Mouse (Mus musculus) forebrain, embryonic 14.5 days (tissue): ENCODE data around the gene Unc50. TPM values are rescaled to one million over a fixed set of nuclear protein-coding genes. Genes with fewer than 3 reads are reported as not detected.

ENCODE experiments used
- ATAC-seq: fragments of 200-750 bp; cut with Nextera tagmentation; 2 replicates; pipeline ENCODE4 v1.8.0; 2017; ENCODE audit warnings: mild to moderate bottlenecking, moderate library complexity
- DNase-seq: peaks from one replicate; pipeline ENCODE4 v3.0.0-alpha.2; 2015; ENCODE audit warnings: low spot score
- H3K27ac ChIP-seq: fragments of 300-500 bp; sonication (generic); 2 replicates; pipeline ENCODE4 v1.5.1; 2014; ENCODE audit warnings: low read depth, mild to moderate bottlenecking, control low read depth, low read length, moderate library complexity
- H3K27me3 ChIP-seq: fragments of 300-500 bp; sonication (generic); replicated peaks from 2 replicates; pipeline ENCODE4 v1.6.1; 2014; ENCODE audit warnings: low read length, control low read depth, mixed read lengths; ENCODE audit not compliant: control insufficient read depth, insufficient read depth
- H3K36me3 ChIP-seq: fragments of 300-500 bp; sonication (generic); 2 replicates; pipeline ENCODE4 v1.6.1; 2014; ENCODE audit warnings: low read length, control low read depth; ENCODE audit not compliant: control insufficient read depth, insufficient read depth
- H3K4me1 ChIP-seq: fragments of 300-500 bp; sonication (generic); 2 replicates; pipeline ENCODE4 v1.6.1; 2014; ENCODE audit warnings: antibody characterized with exemption, low read length, control low read depth; ENCODE audit not compliant: control insufficient read depth, insufficient read depth
- H3K4me2 ChIP-seq: fragments of 300-500 bp; sonication (generic); 2 replicates; pipeline ENCODE4 v1.6.1; 2014; ENCODE audit warnings: mild to moderate bottlenecking, control low read depth, low read length
- H3K4me3 ChIP-seq: fragments of 300-500 bp; sonication (generic); 2 replicates; pipeline ENCODE4 v1.5.1; 2014; ENCODE audit warnings: low read depth, low read length, control low read depth
- H3K9ac ChIP-seq: fragments of 300-500 bp; sonication (generic); 2 replicates; pipeline ENCODE4 v1.6.1; 2014; ENCODE audit warnings: mild to moderate bottlenecking, low read length, control low read depth, moderate library complexity
- H3K9me3 ChIP-seq: fragments of 300-500 bp; sonication (generic); replicated peaks from 2 replicates; pipeline ENCODE4 v1.6.1; 2016; ENCODE audit warnings: low read length, control low read depth, mixed read lengths; ENCODE audit not compliant: control insufficient read depth
- WGBS: fragments of 180-500 bp; shearing (Covaris S2); extraction: QIAGEN DNeasy Blood & Tissue Kit; methylation state at CpG from one replicate; pipeline ENCODE4 v1.1.7; 2014; 5-methylcytosine and 5-hydroxymethylcytosine counted together
- polyA plus RNA-seq: library from polyadenylated mRNA; unstranded; fragments of >200 nt; fragmentation: Nextera tagmentation; extraction: Ambion mirVana; gene quantifications from 2 replicates; pipeline ENCODE4 v1.2.1, GENCODE M21; 2014

The Unc50 gene
- polyA plus RNA-seq, 1 experiment from 2014 or later = 146 TPM

- peak overlapping the region; percentile 89 for H3K4me2 ChIP-seq
- peaks cover 46% of the 10 kb centered on the region for H3K36me3 ChIP-seq
- DNase-seq (no peak), ATAC-seq (peak; percentile 9; the same call in 1 of the 2 replicates)
- no peaks in the 10 kb centered on the region for H3K27me3 ChIP-seq
- peak overlapping the region; percentile 85 for H3K9ac ChIP-seq
- H3K9me3 ChIP-seq = no peaks in the 10 kb centered on the region
- peak overlapping the region; percentile 1; the same call in 1 of the 2 replicates for H3K27ac ChIP-seq
- peak overlapping the region; percentile 78 for H3K4me3 ChIP-seq
- 2% methylated on average over 40 of the region's 40 CpGs for WGBS
- H3K4me1 ChIP-seq = peaks cover 13% of the 10 kb centered on the region
Measured at GRCm38 (mm10) chr1:37430297-37430840, 430 bp downstream of the Unc50 start.

- Histone ChIP-seq H3K36me3 (peaks cover 83% of the 10 kb centered on the region), H3K27ac (no peak overlapping the region), H3K4me1 (peaks cover under 1% of the 10 kb centered on the region), H3K27me3 (no peaks in the 10 kb centered on the region), H3K4me3 (no peak overlapping the region), H3K9me3 (no peaks in the 10 kb centered on the region), H3K9ac (no peak overlapping the region), H3K4me2 (no peak overlapping the region)
- DNase-seq = no peak
- no peak for ATAC-seq
- 94% methylated on average over 3 of the region's 3 CpGs for WGBS
Measured at GRCm38 (mm10) chr1:37436419-37436818, 6.5 kb downstream of the Unc50 start.

- H3K36me3 ChIP-seq = peaks cover 40% of the 10 kb centered on the region
- H3K4me2 ChIP-seq = no peak overlapping the region
- ATAC-seq (no peak), DNase-seq (no peak)
- WGBS = 92% methylated on average over 16 of the region's 16 CpGs
- H3K27me3 ChIP-seq = no peaks in the 10 kb centered on the region
- no peak overlapping the region for H3K4me3 ChIP-seq
- H3K4me1 ChIP-seq = no peaks in the 10 kb centered on the region
- no peaks in the 10 kb centered on the region for H3K9me3 ChIP-seq
- H3K9ac ChIP-seq = no peak overlapping the region
- H3K27ac ChIP-seq = no peak overlapping the region
Measured at GRCm38 (mm10) chr1:37442848-37443835, 13.2 kb downstream of the Unc50 start.

- no peak overlapping the region for H3K4me3 ChIP-seq
- DNase-seq (peak; percentile 43), ATAC-seq (no peak)
- no peaks in the 10 kb centered on the region for H3K4me1 ChIP-seq
- H3K9me3 ChIP-seq = no peaks in the 10 kb centered on the region
- no peak overlapping the region for H3K27ac ChIP-seq
- H3K9ac ChIP-seq = no peak overlapping the region
- WGBS = 84% methylated on average over 10 of the region's 10 CpGs
- H3K4me2 ChIP-seq = no peak overlapping the region
- H3K36me3 ChIP-seq = 0 out of 2 replicates have a peak, but pooled peaks cover 9% of the 10 kb centered on the region
- H3K27me3 ChIP-seq = no peaks in the 10 kb centered on the region
Measured at GRCm38 (mm10) chr1:37448361-37449095, 18.6 kb downstream of the Unc50 start.

- Histone ChIP-seq H3K27ac (no peak overlapping the region), H3K4me1 (no peaks in the 10 kb centered on the region), H3K36me3 (0 out of 2 replicates have a peak, but pooled peaks cover 9% of the 10 kb centered on the region), H3K9me3 (no peaks in the 10 kb centered on the region), H3K4me2 (no peak overlapping the region), H3K27me3 (no peaks in the 10 kb centered on the region), H3K4me3 (no peak overlapping the region), H3K9ac (no peak overlapping the region)
- 89% methylated on average over 8 of the region's 8 CpGs for WGBS
- DNase-seq (no peak), ATAC-seq (no peak)
Measured at GRCm38 (mm10) chr1:37451270-37451669, 21.3 kb downstream of the Unc50 start.

GRCm38 (mm10) chr1:37457546-37457945 lies 27.6 kb downstream of the Unc50 start:
- Histone ChIP-seq H3K9me3 (no peaks in the 10 kb centered on the region), H3K4me2 (no peak overlapping the region), H3K27me3 (no peaks in the 10 kb centered on the region), H3K9ac (no peak overlapping the region), H3K4me1 (no peaks in the 10 kb centered on the region), H3K27ac (no peak overlapping the region), H3K36me3 (no peaks in the 10 kb centered on the region), H3K4me3 (no peak overlapping the region)
- no peak for DNase-seq
- 93% methylated on average over 7 of the region's 7 CpGs for WGBS
- ATAC-seq = no peak

GRCm38 (mm10) chr1:37464878-37465452 lies 35.0 kb downstream of the Unc50 start:
- Histone ChIP-seq H3K27ac (no peak overlapping the region), H3K4me1 (no peaks in the 10 kb centered on the region), H3K4me3 (no peak overlapping the region), H3K27me3 (no peaks in the 10 kb centered on the region), H3K36me3 (no peaks in the 10 kb centered on the region), H3K9ac (no peak overlapping the region), H3K4me2 (no peak overlapping the region), H3K9me3 (no peaks in the 10 kb centered on the region)
- WGBS = 87% methylated on average over 10 of the region's 10 CpGs
- DNase-seq (no peak), ATAC-seq (no peak)

- H3K9me3 ChIP-seq = no peaks in the 10 kb centered on the region
- 86% methylated on average over 3 of the region's 3 CpGs for WGBS
- no peak overlapping the region for H3K4me3 ChIP-seq
- DNase-seq (no peak), ATAC-seq (no peak)
- H3K36me3 ChIP-seq = no peaks in the 10 kb centered on the region
- no peak overlapping the region for H3K9ac ChIP-seq
- no peaks in the 10 kb centered on the region for H3K4me1 ChIP-seq
- no peak overlapping the region for H3K4me2 ChIP-seq
- no peaks in the 10 kb centered on the region for H3K27me3 ChIP-seq
- H3K27ac ChIP-seq = no peak overlapping the region
Measured at GRCm38 (mm10) chr1:37466322-37466995, 36.5 kb downstream of the Unc50 start.
